Mouse (Mus musculus) frontal cortex, postnatal 14 days (tissue): Measurements from ENCODE around the gene Ptpn4.

Source experiments
- DNase-seq, 2 experiments: peaks; one replicate each; pipeline ENCODE4 v3.0.0; 2022; ENCODE audit warnings: low spot score in 2 of 2

The Ptpn4 gene

DNA sequence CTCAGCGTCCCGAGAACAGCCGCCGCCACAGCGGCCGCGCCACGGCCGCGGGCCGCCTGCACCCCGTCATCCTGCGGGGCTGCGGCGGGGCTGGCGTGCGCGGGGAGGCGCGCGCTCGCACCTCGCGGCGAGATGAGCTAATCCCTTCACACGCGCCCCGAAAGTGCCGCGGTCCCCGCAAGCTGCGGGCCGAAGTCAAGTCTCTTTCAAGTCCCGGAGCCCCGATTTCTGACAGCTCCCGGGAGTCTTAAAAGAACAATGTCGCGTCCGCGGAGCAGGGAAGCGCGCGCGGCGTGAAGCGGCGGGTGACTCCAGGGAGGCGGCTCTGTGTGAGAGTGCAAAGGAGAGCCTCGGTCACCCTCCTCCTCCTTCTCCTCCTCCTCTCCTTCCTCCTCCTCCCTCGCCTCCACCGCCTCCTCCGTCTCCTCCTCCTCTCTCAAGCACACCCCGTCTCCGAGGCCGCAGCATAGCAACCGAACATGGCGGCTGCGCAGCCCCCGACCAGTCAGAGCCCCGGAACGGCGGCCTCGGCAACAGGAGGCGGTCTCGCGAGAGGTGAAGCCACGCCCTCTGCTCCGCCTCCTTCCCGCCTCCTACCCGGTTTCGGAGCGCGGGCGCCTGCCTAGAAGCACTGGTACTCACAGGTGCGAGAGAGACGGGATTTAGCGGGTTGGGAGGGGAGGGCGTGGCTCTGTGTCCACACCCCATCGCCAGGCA is at the start of gene Ptpn4:
Gene Ptpn4 (minus strand): TSS at position 579 of the 717 bp plus-strand sequence.
- DNase-seq = peak; percentile 97

GRCm38 (mm10) chr1:119886320-119886719 is 48.9 kb upstream of the Ptpn4 start:
- no peak for DNase-seq

- no peak for DNase-seq
Observed at GRCm38 (mm10) chr1:119884272-119884671, 46.9 kb upstream of the Ptpn4 start.

DNA sequence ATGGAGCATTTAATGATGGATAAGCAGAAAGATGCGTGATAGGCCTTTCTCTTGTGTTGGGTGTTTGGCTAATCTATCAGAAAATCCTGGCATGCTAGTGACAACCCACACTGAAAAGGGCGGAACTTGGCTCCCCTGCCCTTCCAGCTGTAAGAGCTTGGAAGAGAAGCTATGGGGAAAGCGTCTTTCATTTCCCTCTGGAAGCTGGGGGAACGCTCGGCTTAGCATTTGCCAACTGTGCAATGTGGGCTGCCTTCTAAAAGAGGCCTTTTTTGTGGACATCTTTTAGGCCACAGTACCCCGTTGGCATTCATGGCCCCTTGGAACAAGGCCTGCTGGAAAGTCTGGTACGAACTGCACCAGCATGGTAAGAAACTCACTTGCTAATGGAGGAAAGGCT is 41.5 kb upstream of the Ptpn4 start:
- peak; percentile 46 to 73 for DNase-seq

GRCm38 (mm10) chr1:119877469-119877868 is 40.1 kb upstream of the Ptpn4 start:
- DNase-seq = no peak

- no peak for DNase-seq
Observed at GRCm38 (mm10) chr1:119868395-119869161, 31.2 kb upstream of the Ptpn4 start.

DNA sequence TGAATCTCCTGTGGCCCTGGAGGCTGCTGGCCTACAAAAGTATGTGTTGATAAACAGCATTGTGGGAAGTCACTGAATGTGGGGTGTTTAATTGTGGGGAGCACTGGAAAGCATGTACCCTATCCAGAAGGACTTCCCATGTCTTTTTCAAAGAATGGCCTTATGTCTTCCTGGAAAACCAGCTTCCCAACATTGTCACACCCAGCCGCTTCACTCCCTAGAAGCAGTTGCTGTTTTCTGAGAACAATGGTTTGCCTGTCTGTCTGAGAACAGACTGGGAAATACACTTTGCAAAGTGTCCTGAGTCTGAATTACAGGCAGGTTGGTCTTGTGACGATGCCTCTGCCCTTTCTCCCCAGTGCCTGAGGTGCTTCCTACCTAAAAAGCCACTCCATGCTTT is 29.9 kb upstream of the Ptpn4 start:
- no peak for DNase-seq

DNA sequence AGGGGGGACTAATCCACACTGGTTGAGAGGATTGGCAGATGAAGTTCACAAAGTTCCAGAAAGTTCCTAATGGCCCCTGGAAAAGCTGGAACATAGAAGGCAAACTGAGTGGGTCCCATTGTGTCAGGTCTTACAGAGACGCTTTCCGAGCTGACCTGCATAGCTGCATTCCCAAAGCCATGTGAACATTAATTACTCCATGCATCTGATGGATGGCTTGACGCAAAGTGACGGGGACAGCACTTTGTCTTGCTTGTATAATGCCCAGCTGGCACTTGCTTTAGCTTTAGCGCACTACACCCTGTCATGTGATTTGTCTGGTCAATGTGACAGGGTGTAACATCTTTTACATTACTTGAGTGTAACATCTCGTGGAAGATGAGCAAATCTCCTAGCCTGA is 27.9 kb upstream of the Ptpn4 start:
- DNase-seq = no peak

GRCm38 (mm10) chr1:119863507-119864296 is 26.3 kb upstream of the Ptpn4 start:
- no peak for DNase-seq

DNA sequence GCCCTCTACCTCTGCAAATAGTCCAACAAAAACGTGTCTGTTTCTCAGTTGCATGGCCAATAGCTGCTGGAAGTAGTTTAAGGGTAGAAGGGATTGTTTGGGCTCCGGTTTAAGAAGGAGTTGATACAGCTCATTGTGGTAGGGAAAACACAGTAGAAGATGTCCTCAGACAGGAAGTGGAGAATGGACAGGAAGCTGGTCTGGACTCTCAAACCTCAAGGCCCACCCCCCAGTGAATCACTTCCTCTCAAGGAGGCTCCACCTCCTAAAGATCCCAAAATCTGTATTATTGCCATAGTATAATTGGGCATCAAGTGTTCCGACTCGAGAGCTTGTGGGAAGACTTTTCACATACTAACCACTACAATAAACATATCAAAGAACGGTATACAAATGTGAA is 22.2 kb upstream of the Ptpn4 start:
- no peak for DNase-seq

DNA sequence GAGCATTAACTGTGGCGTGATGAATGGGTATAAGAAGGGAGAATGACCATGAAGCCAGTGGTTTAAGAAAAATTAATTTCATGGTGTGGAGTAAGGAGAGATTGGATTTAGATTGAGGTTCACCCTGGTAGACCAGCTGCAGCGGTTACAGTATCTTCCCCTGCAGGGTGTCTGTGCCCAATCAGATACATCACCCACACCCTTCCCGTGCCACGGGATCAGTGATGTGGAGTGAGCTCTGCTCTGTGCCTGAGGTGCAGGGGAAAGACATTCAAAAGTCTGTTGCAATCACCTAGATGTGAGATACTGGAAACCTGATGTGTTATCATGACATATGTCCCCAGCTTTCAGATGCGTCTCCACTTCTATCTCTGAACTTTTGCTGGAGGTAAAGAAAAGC is 15.6 kb upstream of the Ptpn4 start:
- no peak for DNase-seq

GRCm38 (mm10) chr1:119852339-119852738 is 14.9 kb upstream of the Ptpn4 start:
- no peak for DNase-seq

DNA sequence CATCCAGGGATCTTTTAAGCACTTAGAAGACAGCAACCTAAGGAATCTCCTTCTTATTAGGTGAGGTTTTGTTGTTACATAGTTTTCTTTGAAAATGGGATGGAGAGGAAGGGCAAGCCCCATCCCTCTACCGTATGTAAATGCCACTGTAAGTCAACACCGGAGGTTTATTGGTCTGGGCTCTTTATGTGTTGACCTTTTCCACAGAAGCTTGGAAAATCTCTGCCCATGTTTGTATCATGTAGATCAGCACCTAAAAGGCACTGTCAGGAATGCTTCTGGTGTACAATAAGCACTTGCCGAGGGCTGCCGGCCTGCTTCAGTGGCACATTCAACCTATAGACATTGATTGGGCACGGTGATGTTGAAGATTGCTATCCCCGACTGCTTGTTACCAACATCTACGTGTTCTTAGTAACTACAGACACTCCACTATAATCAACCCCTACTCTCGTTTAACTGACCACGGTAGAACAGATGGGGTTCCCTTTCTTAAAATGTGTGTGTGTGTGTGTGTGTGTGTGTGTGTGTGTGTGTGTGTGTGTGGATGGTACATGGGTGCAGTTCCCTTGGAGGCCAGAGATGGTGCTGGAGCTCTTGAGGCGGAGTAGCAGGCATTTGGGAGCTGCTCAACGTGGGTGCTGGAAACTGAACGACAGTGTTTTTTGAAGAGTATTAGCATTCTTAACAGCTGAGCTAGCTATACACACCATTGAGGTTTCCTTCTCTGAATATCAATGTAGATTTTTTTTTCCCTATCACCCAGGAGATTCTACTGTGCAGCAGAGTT is 11.9 kb upstream of the Ptpn4 start:
- no peak for DNase-seq

DNA sequence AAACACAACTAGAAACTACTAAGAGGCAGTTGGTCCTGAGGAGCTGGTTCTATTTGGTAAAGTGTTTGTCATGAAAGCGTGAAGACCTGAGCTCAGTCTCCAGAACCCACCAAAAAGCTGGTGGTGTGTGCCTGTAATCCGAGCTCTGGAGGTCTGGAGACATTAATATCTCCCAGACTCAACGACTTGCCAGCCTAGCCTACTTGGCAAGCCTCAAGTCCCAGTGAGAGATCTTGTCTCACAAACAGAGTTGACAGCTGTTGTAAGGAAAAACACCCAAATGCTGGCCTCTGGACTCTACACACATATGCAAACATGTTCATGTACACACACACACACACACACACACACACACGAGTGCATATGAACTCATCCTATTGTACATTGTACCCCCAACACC is 7.9 kb upstream of the Ptpn4 start:
- no peak for DNase-seq

GRCm38 (mm10) chr1:119843121-119843520 is 5.7 kb upstream of the Ptpn4 start:
- DNase-seq = no peak

- no peak for DNase-seq
Observed at GRCm38 (mm10) chr1:119838241-119838640, 828 bp upstream of the Ptpn4 start.

GRCm38 (mm10) chr1:119836479-119837015 is 866 bp downstream of the Ptpn4 start:
- peak in 1 of 2 experiments; percentile 14 for DNase-seq

DNA sequence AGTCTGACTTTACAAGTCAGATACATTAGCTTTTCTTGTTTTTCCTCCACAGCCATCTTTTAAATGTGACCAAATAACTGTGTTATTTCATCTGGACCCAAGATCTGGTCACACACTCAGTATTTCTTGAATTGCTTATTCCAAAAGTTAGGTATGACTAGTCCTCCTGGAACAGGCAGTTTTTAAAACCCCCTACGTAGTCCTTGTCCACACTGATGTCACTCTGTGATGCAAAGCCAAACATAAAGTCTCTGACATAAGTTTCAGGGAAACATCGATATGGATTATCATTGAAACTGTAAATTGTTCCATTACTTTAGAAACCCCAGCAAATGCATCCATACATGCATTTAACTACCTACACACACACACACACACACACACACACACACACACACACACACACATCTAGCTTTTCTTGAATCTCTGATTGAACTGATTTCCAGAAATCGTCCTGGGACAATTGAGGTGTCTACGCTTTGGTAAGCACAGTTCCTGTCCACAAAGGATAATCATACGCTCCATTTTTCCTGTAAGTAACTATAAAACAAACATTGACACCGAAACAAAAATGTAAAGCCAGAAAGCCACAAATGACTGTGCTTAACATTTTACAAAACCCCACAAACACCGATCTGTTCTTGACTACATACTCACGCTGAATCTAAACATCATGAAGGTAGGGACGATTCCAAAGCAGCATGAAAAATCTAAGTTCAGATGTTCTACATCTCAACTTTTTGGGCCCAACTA is 1.5 kb downstream of the Ptpn4 start:
- DNase-seq = no peak

DNA sequence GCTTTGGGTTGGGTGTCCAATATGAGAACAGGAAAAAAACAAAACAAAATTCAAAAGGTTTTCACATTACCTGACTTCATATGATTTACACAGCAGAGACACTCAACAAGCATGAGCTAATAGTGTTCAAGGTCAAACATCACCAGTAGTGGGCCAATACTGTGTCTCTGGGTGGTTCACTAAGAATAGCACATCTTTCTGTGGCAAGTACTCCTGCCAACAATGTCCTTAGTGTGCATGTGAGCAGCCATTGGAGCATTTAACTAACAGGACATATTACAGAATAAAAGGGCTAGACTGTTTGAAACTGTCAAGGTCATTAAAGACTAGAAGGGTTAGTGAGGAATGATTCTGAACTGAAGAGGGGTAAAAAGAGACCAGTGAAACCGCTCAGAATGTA is 9.3 kb downstream of the Ptpn4 start:
- no peak for DNase-seq

GRCm38 (mm10) chr1:119818704-119819103 is 18.7 kb downstream of the Ptpn4 start:
- DNase-seq = no peak

- no peak for DNase-seq
Observed at GRCm38 (mm10) chr1:119807707-119808106, 29.7 kb downstream of the Ptpn4 start.
